Mouse (Mus musculus): ENCODE results near the gene Ipo4. TPM values are rescaled to one million over a fixed set of nuclear protein-coding genes. Genes with fewer than 3 reads are reported as not detected.

Gene Ipo4
- polyA plus RNA-seq, 1 experiment: not detected

- H3K27ac ChIP-seq (ENCODE audit: insufficient read depth, low read depth, low read length): no peak overlapping the region
- H3K4me3 ChIP-seq (ENCODE audit: insufficient read depth, low read depth, low read length): no peak overlapping the region
- TF ChIP-seq POLR2A (IDR thresholded peaks at IDR 0.05; ENCODE audit: insufficient read depth, low read depth, low read length) (no peak), CTCF (IDR thresholded peaks at IDR 0.05; ENCODE audit: insufficient read depth, low read depth, low read length) (no peak)
- H3K4me1 ChIP-seq (ENCODE audit: control insufficient read depth, insufficient read depth, low read length): no peaks in the 10 kb centered on the region
- WGBS: 78% methylated on average over 2 of the region's 2 CpGs
Observed at GRCm38 (mm10) chr14:55615876-55616275, 19.9 kb downstream of the Ipo4 start.

GRCm38 (mm10) chr14:55614565-55615178 lies 21.1 kb downstream of the Ipo4 start:
- no peak overlapping the region for H3K4me3 ChIP-seq (ENCODE audit: insufficient read depth, low read depth, low read length)
- WGBS: 81% methylated on average over 7 of the region's 7 CpGs

DNA sequence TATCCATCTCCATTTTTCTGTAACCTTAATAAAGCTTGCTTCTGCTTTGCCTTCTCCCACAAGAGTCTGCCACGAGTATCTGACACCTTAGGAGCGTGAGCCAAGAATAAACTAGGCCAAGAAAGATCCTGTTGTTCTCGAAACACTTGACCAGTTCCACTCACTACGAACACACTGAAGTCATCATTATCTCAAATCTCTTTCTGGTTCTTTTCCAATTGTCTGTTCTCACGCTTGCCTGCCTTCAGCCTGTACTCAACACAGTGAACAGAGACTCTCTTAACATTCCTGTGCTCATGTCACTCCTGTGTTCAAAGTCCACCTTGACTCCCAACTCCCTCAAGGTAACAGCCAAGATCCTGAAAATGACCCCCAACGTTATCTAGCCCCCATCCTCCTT lies 22.4 kb downstream of the Ipo4 start:
- H3K27ac ChIP-seq (ENCODE audit: insufficient read depth, low read depth, low read length): no peak overlapping the region
- no peaks in the 10 kb centered on the region for H3K4me1 ChIP-seq (ENCODE audit: control insufficient read depth, insufficient read depth, low read length)
- TF ChIP-seq POLR2A (IDR thresholded peaks at IDR 0.05; ENCODE audit: insufficient read depth, low read depth, low read length): no peak
- no peak for TF ChIP-seq CTCF (IDR thresholded peaks at IDR 0.05; ENCODE audit: insufficient read depth, low read depth, low read length)
- 51% methylated on average over 6 of the region's 6 CpGs for WGBS
- no peak overlapping the region for H3K4me3 ChIP-seq (ENCODE audit: insufficient read depth, low read depth, low read length)

More at GRCm38 (mm10) chr14:55614565-55615178, 21.1 kb downstream of the Ipo4 start:
- Histone ChIP-seq H3K4me1 (ENCODE audit: control insufficient read depth, insufficient read depth, low read length) (no peaks in the 10 kb centered on the region), H3K27ac (ENCODE audit: insufficient read depth, low read depth, low read length) (no peak overlapping the region)
- TF ChIP-seq POLR2A (IDR thresholded peaks at IDR 0.05; ENCODE audit: insufficient read depth, low read depth, low read length) (no peak), CTCF (IDR thresholded peaks at IDR 0.05; ENCODE audit: insufficient read depth, low read depth, low read length) (no peak)

- 96% methylated on average over 6 of the region's 6 CpGs for WGBS
- TF ChIP-seq CTCF (IDR thresholded peaks at IDR 0.05; ENCODE audit: insufficient read depth, low read depth, low read length) (no peak), POLR2A (IDR thresholded peaks at IDR 0.05; ENCODE audit: insufficient read depth, low read depth, low read length) (no peak)
- peaks cover 8% of the 10 kb centered on the region for H3K4me1 ChIP-seq (ENCODE audit: control insufficient read depth, insufficient read depth, low read length)
- H3K27ac ChIP-seq (ENCODE audit: insufficient read depth, low read depth, low read length): no peak overlapping the region
- H3K4me3 ChIP-seq (ENCODE audit: insufficient read depth, low read depth, low read length): no peak overlapping the region
Observed at GRCm38 (mm10) chr14:55608339-55608738, 27.4 kb downstream of the Ipo4 start.

- H3K27ac ChIP-seq (ENCODE audit: insufficient read depth, low read depth, low read length): no peak overlapping the region
- peaks cover 8% of the 10 kb centered on the region for H3K4me1 ChIP-seq (ENCODE audit: control insufficient read depth, insufficient read depth, low read length)
- 93% methylated on average over 16 of the region's 16 CpGs for WGBS
- TF ChIP-seq POLR2A (IDR thresholded peaks at IDR 0.05; ENCODE audit: insufficient read depth, low read depth, low read length) (no peak), CTCF (IDR thresholded peaks at IDR 0.05; ENCODE audit: insufficient read depth, low read depth, low read length) (no peak)
- H3K4me3 ChIP-seq (ENCODE audit: insufficient read depth, low read depth, low read length): no peak overlapping the region
Observed at GRCm38 (mm10) chr14:55605743-55606459, 29.9 kb downstream of the Ipo4 start.

- H3K27ac ChIP-seq (ENCODE audit: insufficient read depth, low read depth, low read length): no peak overlapping the region
- peaks cover 8% of the 10 kb centered on the region for H3K4me1 ChIP-seq (ENCODE audit: control insufficient read depth, insufficient read depth, low read length)
- 90% methylated on average over 11 of the region's 11 CpGs for WGBS
- no peak for TF ChIP-seq POLR2A (IDR thresholded peaks at IDR 0.05; ENCODE audit: insufficient read depth, low read depth, low read length)
- no peak for TF ChIP-seq CTCF (IDR thresholded peaks at IDR 0.05; ENCODE audit: insufficient read depth, low read depth, low read length)
- no peak overlapping the region for H3K4me3 ChIP-seq (ENCODE audit: insufficient read depth, low read depth, low read length)
Observed at GRCm38 (mm10) chr14:55604823-55605222, 30.9 kb downstream of the Ipo4 start.

- Histone ChIP-seq H3K4me1 (ENCODE audit: control insufficient read depth, insufficient read depth, low read length) (peaks cover 8% of the 10 kb centered on the region), H3K4me3 (ENCODE audit: insufficient read depth, low read depth, low read length) (peak overlapping the region; percentile 44), H3K27ac (ENCODE audit: insufficient read depth, low read depth, low read length) (peak overlapping the region; percentile 56)
- TF ChIP-seq CTCF (IDR thresholded peaks at IDR 0.05; ENCODE audit: insufficient read depth, low read depth, low read length): peak; percentile 84
- TF ChIP-seq POLR2A (IDR thresholded peaks at IDR 0.05; ENCODE audit: insufficient read depth, low read depth, low read length): 0 out of 2 replicates have a peak, but pooled peaks have one; percentile 12
- 17% methylated on average over 19 of the region's 19 CpGs for WGBS
Observed at GRCm38 (mm10) chr14:55603633-55604576, 31.9 kb downstream of the Ipo4 start.

DNA sequence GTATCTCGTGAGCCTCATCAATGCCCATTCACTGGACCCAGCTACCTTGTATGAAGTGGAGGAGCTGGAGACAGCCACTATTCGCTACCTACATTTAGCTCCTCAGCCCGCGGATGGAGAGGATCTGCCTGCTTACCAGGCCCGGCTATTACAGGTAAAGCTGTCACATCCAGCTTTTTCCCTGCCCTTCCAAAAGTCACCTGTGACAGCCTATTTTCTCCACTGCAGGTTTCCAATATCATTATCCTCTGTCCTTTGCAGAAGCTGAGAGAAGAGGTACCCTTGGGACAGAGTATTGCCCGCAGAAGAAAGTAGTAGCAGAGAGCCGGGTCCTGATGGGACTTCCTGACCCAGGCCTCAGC lies 32.5 kb downstream of the Ipo4 start, which contains the start of gene Irf9:
Gene Irf9 (plus strand): TSS at position 301 of the 362 bp plus-strand sequence.
- 84% methylated on average over 7 of the region's 7 CpGs for WGBS
- TF ChIP-seq CTCF (IDR thresholded peaks at IDR 0.05; ENCODE audit: insufficient read depth, low read depth, low read length): no peak
- TF ChIP-seq POLR2A (IDR thresholded peaks at IDR 0.05; ENCODE audit: insufficient read depth, low read depth, low read length): no peak
- Histone ChIP-seq H3K4me1 (ENCODE audit: control insufficient read depth, insufficient read depth, low read length) (peaks cover 8% of the 10 kb centered on the region), H3K27ac (ENCODE audit: insufficient read depth, low read depth, low read length) (peak within 1 kb of the TSS; percentile 56), H3K4me3 (ENCODE audit: insufficient read depth, low read depth, low read length) (peak within 1 kb of the TSS; percentile 44)

Data from olfactory bulb, adult 2 months (tissue).